Mouse (Mus musculus) olfactory bulb, adult 2 months (tissue): ENCODE measurements at regions not wholly inside any gene's neighbourhood (a gene's known extent, or its start where the extent isn't known, plus 50 kb on each side); places are given as distances from the start of the nearest gene placed in this dataset.

ENCODE experiments used
- CTCF ChIP-seq: fragments of 200-500 bp; IDR thresholded peaks from 2 replicates; pipeline ENCODE4 v1.5.1; 2012; ENCODE audit warnings: low read depth, mild to moderate bottlenecking, low read length, moderate library complexity; ENCODE audit not compliant: insufficient read depth
- POLR2A ChIP-seq: fragments of 200-500 bp; IDR thresholded peaks from 2 replicates; pipeline ENCODE4 v1.6.1; 2012; ENCODE audit warnings: mild to moderate bottlenecking, low read depth, low read length, moderate library complexity; ENCODE audit not compliant: insufficient read depth

GRCm38 (mm10) chr2:30703308-30703707 is 100.2 kb downstream of the 1700001O22Rik start:
- no peak for TF ChIP-seq CTCF
- no peak for TF ChIP-seq POLR2A
